ENCODE assay signal across 9 mouse cellular contexts in the genomic region with DNA sequence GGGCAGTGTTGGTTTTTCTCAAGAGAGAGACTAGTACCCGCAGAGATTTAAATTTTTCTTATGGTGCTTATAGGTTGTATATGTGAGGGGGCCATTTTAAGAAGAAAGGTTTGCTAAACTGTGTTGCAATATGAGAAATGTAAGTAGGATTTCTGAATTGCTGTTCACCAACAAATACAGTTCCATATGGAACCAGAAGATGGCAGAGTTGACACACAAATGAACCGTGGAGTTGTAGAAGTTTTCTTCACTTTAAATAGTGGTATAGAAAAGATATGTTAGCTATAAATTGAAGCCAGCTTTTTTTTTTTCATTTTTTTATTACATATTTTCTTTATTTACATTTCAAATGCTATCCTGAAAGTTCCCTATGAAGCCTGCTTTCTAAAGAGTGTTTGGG. TPM values are rescaled to one million over a fixed set of nuclear protein-coding genes. Genes with fewer than 3 reads are reported as not detected.
DNase-seq lines count a peak whose midpoint lies in the region; ATAC-seq and TF ChIP-seq lines count a peak whose summit lies in the region.
"Had no signal": no experiment of that assay in that cellular context is flagged by ENCODE, and none has a peak within 500 bp of the region (broad histone marks: within the 10 kb centered on the region; RNA-seq: fewer than 3 reads in every experiment).

No protein-coding gene starts in this region.

- DNase-seq in heart, adult 2 months, result no peak
- DNase-seq in midbrain, postnatal 0 days (ENCODE audit: low spot score), result peak; percentile 67
- peak; percentile 57 for DNase-seq in embryo, embryonic 11 days
- peak; percentile 81 for DNase-seq in splenic B cell, adult 2 months (ENCODE audit: low read depth, low spot score)
- no peak for DNase-seq in ovary, adult 18-20 months (ENCODE audit: low spot score)
- DNase-seq in forebrain, embryonic 11.5 days (ENCODE audit: low spot score), result no peak

- no peak for TF ChIP-seq EP300 in heart, adult 2 months (IDR thresholded peaks at IDR 0.05; ENCODE audit: insufficient read depth, low read depth, low read length)

- H3K4me1 ChIP-seq in heart, adult 2 months (ENCODE audit: control insufficient read depth, insufficient read depth, low read length), result no peaks in the 10 kb centered on the region
- H3K4me1 ChIP-seq in heart, embryonic 12.5 days (replicated peaks), result no peaks in the 10 kb centered on the region
- no peaks in the 10 kb centered on the region for H3K4me1 ChIP-seq in midbrain, postnatal 0 days (ENCODE audit: insufficient read depth, low read length)
- no peaks in the 10 kb centered on the region for H3K4me1 ChIP-seq in midbrain, embryonic 15.5 days
- H3K4me1 ChIP-seq in forebrain, embryonic 11.5 days (replicated peaks; ENCODE audit: control insufficient read depth, insufficient read depth, low read length), result no peaks in the 10 kb centered on the region
- H3K4me1 ChIP-seq: lung, embryonic 15.5 days had no signal

- H3K79me2 ChIP-seq in heart, adult 2 months (replicated peaks; ENCODE audit: control insufficient read depth, insufficient read depth, low read length), result no peaks in the 10 kb centered on the region

- no peaks in the 10 kb centered on the region for H3K9me3 ChIP-seq in heart, embryonic 12.5 days (replicated peaks)
- H3K9me3 ChIP-seq in midbrain, postnatal 0 days (ENCODE audit: low read length), result no peaks in the 10 kb centered on the region
- no peaks in the 10 kb centered on the region for H3K9me3 ChIP-seq in midbrain, embryonic 15.5 days
- no peaks in the 10 kb centered on the region for H3K9me3 ChIP-seq in forebrain, embryonic 11.5 days (ENCODE audit: control insufficient read depth, low read length)
- H3K9me3 ChIP-seq: lung, embryonic 15.5 days had no signal

- TF ChIP-seq POLR2A in heart, adult 2 months (IDR thresholded peaks at IDR 0.05; ENCODE audit: insufficient read depth, low read depth, low read length), result no peak

- intact Hi-C loops in heart, adult 2 months (cut with DNase I), result loop anchor here (1.0 to 2.0 kb wide), 2 partner anchors 443 to 462 kb away; no protein-coding TSS in a partner anchor

- no peak overlapping the region for H3K4me3 ChIP-seq in heart, adult 2 months
- no peak overlapping the region for H3K4me3 ChIP-seq in heart, embryonic 12.5 days
- no peak overlapping the region for H3K4me3 ChIP-seq in midbrain, postnatal 0 days (ENCODE audit: low read depth, low read length)
- H3K4me3 ChIP-seq in midbrain, embryonic 15.5 days, result no peak overlapping the region
- H3K4me3 ChIP-seq in forebrain, embryonic 11.5 days (ENCODE audit: low read depth, low read length), result no peak overlapping the region
- H3K4me3 ChIP-seq: lung, embryonic 15.5 days had no signal

- WGBS in heart, adult 2 months, result 25% methylated on average over 2 of the region's 2 CpGs
- WGBS in heart, embryonic 12.5 days, result 35% methylated on average over 2 of the region's 2 CpGs
- WGBS in midbrain, postnatal 0 days, result 30% methylated on average over 2 of the region's 2 CpGs
- WGBS in midbrain, embryonic 15.5 days, result 37% methylated on average over 2 of the region's 2 CpGs
- 37% methylated on average over 2 of the region's 2 CpGs for WGBS in forebrain, embryonic 11.5 days

- no peaks in the 10 kb centered on the region for H3K27me3 ChIP-seq in heart, adult 2 months (ENCODE audit: control insufficient read depth, insufficient read depth, low read length)
- H3K27me3 ChIP-seq in heart, embryonic 12.5 days (replicated peaks), result no peaks in the 10 kb centered on the region
- no peaks in the 10 kb centered on the region for H3K27me3 ChIP-seq in midbrain, postnatal 0 days (ENCODE audit: insufficient read depth, low read length)
- H3K27me3 ChIP-seq in midbrain, embryonic 15.5 days (replicated peaks), result no peaks in the 10 kb centered on the region
- no peaks in the 10 kb centered on the region for H3K27me3 ChIP-seq in splenic B cell, adult 2 months (ENCODE audit: control insufficient read depth, insufficient read depth, low read length, poor library complexity, severe bottlenecking)
- H3K27me3 ChIP-seq in forebrain, embryonic 11.5 days (ENCODE audit: control insufficient read depth, insufficient read depth, low read length), result no peaks in the 10 kb centered on the region
- H3K27me3 ChIP-seq: lung, embryonic 15.5 days had no signal

- no peak overlapping the region for H3K9ac ChIP-seq in heart, adult 2 months (ENCODE audit: low read depth, low read length)
- no peak overlapping the region for H3K9ac ChIP-seq in heart, embryonic 12.5 days
- H3K9ac ChIP-seq in midbrain, postnatal 0 days (replicated peaks; ENCODE audit: low read length, poor library complexity, severe bottlenecking), result no peak overlapping the region
- H3K9ac ChIP-seq in midbrain, embryonic 15.5 days, result no peak overlapping the region
- H3K9ac ChIP-seq in forebrain, embryonic 11.5 days (ENCODE audit: low read length), result no peak overlapping the region
- H3K9ac ChIP-seq: lung, embryonic 15.5 days had no signal

- peak; percentile 78 for TF ChIP-seq CTCF in heart, adult 2 months (IDR thresholded peaks at IDR 0.05)
- TF ChIP-seq CTCF in midbrain, postnatal 0 days (IDR thresholded peaks at IDR 0.05), result peak; percentile 83

- H3K27ac ChIP-seq in heart, adult 2 months, result no peak overlapping the region
- H3K27ac ChIP-seq in heart, embryonic 12.5 days (ENCODE audit: poor library complexity, severe bottlenecking), result no peak overlapping the region
- H3K27ac ChIP-seq in midbrain, postnatal 0 days (ENCODE audit: low read depth, low read length), result no peak overlapping the region
- no peak overlapping the region for H3K27ac ChIP-seq in midbrain, embryonic 15.5 days
- no peak overlapping the region for H3K27ac ChIP-seq in forebrain, embryonic 11.5 days (ENCODE audit: low read depth, low read length)
- H3K27ac ChIP-seq: lung, embryonic 15.5 days had no signal

- H3K4me2 ChIP-seq in heart, embryonic 12.5 days, result no peak overlapping the region
- no peak overlapping the region for H3K4me2 ChIP-seq in midbrain, postnatal 0 days (ENCODE audit: low read depth, low read length, poor library complexity, severe bottlenecking)
- no peak overlapping the region for H3K4me2 ChIP-seq in midbrain, embryonic 15.5 days
- H3K4me2 ChIP-seq in forebrain, embryonic 11.5 days (ENCODE audit: low read depth, low read length, severe bottlenecking), result no peak overlapping the region
- H3K4me2 ChIP-seq: lung, embryonic 15.5 days had no signal

- H3K36me3 ChIP-seq in heart, adult 2 months (ENCODE audit: control insufficient read depth, insufficient read depth, low read length), result no peaks in the 10 kb centered on the region
- H3K36me3 ChIP-seq in heart, embryonic 12.5 days, result no peaks in the 10 kb centered on the region
- H3K36me3 ChIP-seq in midbrain, postnatal 0 days (ENCODE audit: insufficient read depth, low read length), result no peaks in the 10 kb centered on the region
- no peaks in the 10 kb centered on the region for H3K36me3 ChIP-seq in midbrain, embryonic 15.5 days (replicated peaks)
- H3K36me3 ChIP-seq in splenic B cell, adult 2 months (ENCODE audit: control insufficient read depth, insufficient read depth, low read length, poor library complexity, severe bottlenecking), result peaks cover 1% of the 10 kb centered on the region; the same call in 1 of the 2 replicates
- H3K36me3 ChIP-seq in forebrain, embryonic 11.5 days (ENCODE audit: control insufficient read depth, insufficient read depth, low read length), result no peaks in the 10 kb centered on the region
- H3K36me3 ChIP-seq: lung, embryonic 15.5 days had no signal

- ATAC-seq in heart, embryonic 12.5 days (ENCODE audit: insufficient number of reproducible peaks, low FRiP score), result no peak
- no peak for ATAC-seq in midbrain, postnatal 0 days (ENCODE audit: low FRiP score)
- no peak for ATAC-seq in midbrain, embryonic 15.5 days (replicated peaks)
- no peak for ATAC-seq in forebrain, embryonic 11.5 days (replicated peaks; ENCODE audit: low FRiP score)

RNA-seq across cellular contexts. Expression of a gene that starts 24.2 kb away (rescaled TPM):
- total RNA-seq in heart, adult 2 months (2021), result 10 to 100 TPM; 18.0 to 19.2 TPM
- polyA plus RNA-seq in heart, adult 2 months (2012; rRNA removed), result 18.7 and 33.6 TPM in 2 replicates
- 11.6 and 13.9 TPM in 2 replicates for polyA plus RNA-seq in heart, embryonic 12.5 days (2016; fragmentation: Nextera tagmentation; extraction: Ambion mirVana)
- 11.8 and 19.2 TPM in 2 replicates for total RNA-seq in midbrain, postnatal 0 days (2014; rRNA removed)
- 10.7 and 11.5 TPM in 2 replicates for polyA plus RNA-seq in midbrain, postnatal 0 days (2015; fragmentation: Nextera tagmentation; extraction: Ambion mirVana)
- polyA plus RNA-seq in midbrain, embryonic 15.5 days (2015; fragmentation: Nextera tagmentation; extraction: Ambion mirVana), result 8.4 and 8.6 TPM in 2 replicates
- 7.0 and 7.4 TPM in 2 replicates for polyA plus RNA-seq in forebrain, embryonic 11.5 days (2014; fragmentation: Nextera tagmentation; extraction: Ambion mirVana)

Comparison
In these comparisons a context has a peak if more than half of its experiments do, and no peak if none do; other contexts are left out.
1. DNase-seq: peak in midbrain, postnatal 0 days (single experiment), embryo, embryonic 11 days (single experiment) and splenic B cell, adult 2 months (single experiment); none in heart, adult 2 months (0 of 2), ovary, adult 18-20 months (single experiment) and forebrain, embryonic 11.5 days (single experiment).